Mouse (Mus musculus): ENCODE measurements around the gene Hoxd1.

Hoxd1 gene

GRCm38 (mm10) chr2:74733317-74733661 lies 29.5 kb upstream of the Hoxd1 start:
- DNase-seq: no peak

DNA sequence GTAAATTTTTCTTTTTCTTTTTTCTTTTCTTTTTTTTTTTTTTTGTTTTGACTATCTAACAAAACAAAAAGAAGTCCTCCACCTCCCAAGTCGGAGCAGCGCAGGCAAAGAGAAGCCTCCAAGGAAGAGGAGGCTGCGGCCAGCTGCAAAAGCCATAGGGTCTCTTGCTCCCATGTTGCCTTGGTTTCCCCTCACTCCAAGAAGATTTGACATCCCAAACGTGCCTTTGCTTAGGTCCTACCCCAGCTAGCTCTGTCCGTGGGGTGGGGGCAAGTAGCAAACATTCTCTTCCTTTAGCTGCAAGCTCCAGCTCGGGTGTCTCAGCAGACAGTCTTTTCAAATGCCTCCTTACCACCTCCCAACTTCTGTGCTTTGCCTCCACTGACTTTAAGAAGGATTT lies 29.0 kb upstream of the Hoxd1 start:
- no peak for DNase-seq

- DNase-seq: no peak
These were observed 28.3 kb upstream of the Hoxd1 start for GRCm38 (mm10) chr2:74734451-74734850.

DNA sequence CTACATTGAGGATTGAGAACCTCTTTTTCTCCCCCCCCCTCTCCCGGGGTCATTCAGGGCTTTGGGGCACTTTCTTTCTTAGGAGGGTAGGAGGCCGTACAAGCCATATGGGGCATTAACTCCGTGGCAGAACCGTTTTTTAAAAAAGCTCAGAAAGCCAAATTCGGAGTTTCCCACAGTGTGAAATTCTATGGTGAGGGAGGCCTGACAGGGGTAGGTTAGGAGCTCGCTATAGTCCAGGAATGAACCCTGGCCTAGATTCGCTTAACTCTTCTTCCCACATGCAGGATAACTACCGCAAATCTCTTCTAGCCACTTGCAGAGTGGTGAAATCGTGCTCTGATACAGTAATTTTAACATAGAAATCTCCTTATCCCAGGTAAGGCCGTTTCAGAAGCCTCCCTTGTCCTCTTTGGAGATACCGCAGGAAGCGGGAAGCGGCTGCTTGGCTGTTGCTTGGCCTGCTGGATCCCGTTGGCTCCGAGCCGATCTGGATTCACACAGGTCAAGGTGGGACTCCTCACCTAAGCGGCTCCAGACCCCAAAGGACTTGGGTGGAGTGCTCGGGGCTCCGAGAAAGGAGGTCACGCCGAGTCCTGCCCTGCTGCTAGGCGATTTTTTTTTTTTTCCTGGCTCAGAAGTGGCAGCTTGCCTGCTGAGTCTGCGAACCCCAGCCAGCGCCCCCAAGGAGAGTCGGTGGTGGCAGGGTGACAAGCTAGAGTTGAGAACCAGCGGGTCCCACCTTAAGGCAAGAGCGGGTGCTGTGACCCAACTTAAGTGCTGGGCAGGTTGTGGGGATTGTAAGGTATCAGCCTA lies 27.6 kb upstream of the Hoxd1 start:
- no peak for DNase-seq

- DNase-seq: no peak
These were observed 26.7 kb upstream of the Hoxd1 start for GRCm38 (mm10) chr2:74735851-74736687.

DNA sequence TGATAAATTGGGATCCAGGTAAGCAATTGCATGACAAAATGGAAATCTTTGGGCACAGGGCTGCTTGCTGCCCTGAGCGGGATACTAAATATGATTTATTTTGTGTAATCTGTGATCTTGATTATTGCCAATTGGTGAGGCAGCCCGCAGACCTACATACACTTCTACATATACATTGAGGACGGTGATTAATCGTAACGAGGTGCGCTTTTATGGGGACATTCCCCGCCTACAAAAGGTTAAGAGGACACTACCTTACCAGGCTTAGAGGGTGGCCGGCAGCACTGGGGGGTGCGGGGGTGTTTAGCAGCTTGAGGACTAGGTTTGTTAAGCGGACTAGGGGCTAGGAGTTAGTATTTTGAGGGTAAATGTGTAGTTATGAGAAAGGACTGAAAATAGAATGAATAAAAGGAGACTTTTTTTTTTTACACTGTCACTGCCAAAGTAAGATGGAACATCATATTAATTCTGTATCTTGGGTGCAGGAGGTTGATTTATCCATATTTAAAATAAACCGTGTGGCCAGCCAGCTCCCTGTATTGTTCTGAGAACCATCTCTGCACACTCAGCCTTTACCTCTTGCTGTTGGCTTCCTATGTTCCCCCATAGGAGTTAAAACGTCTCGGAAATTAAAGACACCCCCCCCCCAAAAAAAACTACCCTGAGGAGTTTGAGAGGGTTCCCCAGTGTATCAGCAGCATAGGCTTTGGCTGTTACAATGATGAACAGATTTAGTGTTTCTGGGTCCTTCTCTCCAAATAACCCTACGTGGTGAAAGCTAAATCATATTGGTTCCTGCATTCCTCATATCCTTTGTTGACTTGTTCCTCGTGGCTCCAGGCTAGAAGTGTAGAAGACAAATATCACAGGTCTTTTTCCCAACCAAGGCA lies 25.8 kb upstream of the Hoxd1 start:
- no peak for DNase-seq

GRCm38 (mm10) chr2:74737578-74738070 lies 25.2 kb upstream of the Hoxd1 start:
- DNase-seq: no peak

DNA sequence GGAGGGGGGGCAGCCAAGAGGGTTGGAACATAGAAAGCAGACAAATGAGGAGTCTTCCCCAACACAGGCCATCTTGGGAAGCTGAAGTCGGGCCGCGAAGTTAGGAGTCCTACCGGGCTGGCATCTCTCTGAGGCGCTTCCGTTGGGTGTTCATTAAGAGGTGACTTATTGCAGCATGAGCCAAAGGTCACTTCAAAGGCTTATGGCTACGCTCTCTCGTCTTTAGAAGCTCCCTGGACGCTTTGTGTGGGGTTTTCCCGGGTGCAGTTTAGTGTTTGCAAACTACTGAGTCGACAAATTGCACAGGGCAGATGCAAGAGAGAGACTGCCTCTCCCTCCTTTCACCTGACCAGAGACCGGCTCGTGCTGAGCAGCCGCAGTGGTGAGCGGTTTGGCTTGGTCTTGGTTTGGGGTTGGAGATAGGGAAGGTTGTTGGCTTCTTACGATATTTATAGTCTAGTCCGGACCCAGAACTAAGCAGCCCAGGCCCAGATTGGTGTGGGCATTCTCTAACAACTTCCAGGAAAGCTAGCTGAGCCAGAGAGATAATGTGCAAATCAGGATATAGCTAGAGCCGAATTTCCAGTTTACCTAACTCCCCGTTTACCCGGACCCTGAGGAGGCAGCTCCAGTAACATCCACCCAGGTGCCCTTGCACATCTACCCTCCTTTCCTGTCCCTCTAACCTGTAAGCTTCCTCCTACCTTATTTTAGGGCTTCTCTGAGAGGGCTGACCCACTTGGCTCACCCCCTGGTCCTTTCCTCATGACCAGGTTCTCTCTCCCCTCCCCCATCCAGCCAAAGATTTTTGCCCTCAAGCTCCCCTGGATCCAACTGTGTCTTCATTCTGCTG lies 23.9 kb upstream of the Hoxd1 start:
- DNase-seq: no peak

GRCm38 (mm10) chr2:74739476-74739800 lies 23.3 kb upstream of the Hoxd1 start:
- no peak for DNase-seq

DNA sequence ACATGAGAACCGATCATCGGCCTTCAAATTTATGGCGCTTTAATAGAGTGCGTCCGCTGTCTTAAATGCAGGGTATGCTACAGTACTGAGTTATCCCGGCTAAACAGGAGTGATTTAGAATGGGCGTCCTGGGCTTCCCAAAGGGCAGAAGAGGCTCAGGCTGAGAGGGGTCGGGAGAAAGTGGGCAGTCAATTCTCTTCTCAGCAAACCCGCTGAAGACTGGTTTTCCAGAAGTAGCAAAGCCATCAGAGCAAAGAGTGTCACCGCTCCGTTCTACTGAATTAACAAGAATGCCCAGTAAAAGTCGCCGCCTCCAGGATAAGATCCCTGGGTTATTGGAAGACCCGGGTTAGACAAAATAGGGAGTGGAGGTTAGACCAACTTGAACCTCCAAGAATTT lies 22.9 kb upstream of the Hoxd1 start:
- no peak for DNase-seq

- no peak for DNase-seq
These were observed 22.3 kb upstream of the Hoxd1 start for GRCm38 (mm10) chr2:74740311-74741091.

DNA sequence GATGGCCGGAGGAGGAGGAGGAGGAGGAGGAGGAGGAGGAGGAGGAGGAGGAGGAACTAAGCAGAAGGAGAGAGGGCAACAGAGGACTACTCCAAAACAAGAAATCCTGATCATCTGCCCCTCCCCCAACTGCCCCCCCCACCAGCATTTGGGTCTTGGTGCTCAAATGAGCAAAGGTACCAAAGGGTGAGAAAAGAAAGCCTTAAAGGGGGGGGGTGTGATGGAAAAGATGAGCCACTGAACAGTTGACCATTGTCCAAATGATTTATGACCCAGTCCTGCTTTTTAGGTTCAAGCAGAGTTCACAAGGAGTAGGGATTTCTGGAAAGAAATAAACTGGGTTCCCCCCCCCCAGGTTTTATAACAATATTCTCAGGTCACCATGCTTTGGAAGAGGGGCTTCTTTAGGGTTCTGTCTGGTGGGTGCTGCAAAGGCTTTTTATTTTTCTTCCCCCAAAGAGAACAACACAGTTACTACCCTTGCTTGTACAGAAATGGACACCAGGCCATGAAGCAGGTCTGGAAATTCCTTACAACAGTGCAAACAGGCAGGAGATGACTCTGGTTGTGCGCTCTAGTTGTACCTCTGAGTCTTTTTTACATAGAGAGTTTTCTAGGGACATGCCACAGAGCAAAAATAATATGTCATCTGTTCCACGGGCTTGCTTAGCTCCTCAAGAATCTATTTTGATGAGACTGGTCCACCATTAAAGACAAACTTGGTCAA lies 21.4 kb upstream of the Hoxd1 start:
- DNase-seq: no peak

DNA sequence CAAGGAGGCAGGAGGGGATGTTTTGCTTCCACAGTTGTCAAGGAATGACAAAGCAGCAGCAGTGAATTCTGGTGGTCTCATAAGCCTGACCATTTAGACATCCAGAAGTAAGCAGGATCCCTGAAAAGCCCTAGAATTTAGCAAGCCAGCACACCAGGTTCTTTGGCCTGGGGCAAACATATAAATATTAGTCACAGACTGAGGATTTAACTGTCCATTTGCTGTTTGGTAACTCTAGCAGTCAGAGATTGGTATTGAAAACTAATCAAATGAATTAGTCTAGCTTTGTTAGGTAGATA lies 20.9 kb upstream of the Hoxd1 start:
- DNase-seq: no peak

DNA sequence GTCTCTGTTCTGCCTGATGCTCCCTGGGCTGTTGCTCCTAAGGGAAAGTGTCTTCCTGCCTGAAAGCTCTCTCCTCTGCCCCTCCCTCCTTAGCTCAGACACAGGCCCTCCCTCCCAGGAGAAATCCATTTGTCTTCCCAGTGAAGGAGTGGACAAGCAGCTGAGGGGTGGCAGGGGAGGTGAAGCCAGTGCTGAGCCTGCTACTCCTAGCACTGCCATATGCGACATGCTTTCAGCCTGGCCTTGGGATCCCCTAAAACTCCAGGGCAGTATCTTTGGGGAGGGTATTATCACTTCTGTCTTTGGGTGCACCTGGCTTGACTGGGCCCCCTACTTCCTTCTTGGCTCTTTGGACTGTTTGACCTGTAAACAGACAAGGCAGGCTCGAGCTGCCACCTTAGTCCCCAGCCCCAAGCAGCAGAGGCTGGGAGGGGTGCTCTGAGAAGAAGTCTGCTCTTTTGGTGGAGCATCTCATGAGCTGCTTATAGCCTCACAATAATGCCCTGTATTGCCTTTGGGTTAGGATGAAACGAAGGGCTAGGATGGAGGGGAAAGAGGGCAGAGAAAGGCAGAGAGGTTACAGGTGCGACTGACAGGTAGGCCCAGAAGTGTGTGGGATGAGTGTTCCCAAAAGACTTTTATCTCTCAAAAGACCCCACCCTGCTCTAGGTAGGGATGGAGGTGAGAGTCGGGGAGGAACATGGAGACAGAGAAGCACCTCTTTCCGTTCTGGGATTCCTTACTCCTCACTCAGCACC lies 17.1 kb upstream of the Hoxd1 start:
- DNase-seq: no peak

DNA sequence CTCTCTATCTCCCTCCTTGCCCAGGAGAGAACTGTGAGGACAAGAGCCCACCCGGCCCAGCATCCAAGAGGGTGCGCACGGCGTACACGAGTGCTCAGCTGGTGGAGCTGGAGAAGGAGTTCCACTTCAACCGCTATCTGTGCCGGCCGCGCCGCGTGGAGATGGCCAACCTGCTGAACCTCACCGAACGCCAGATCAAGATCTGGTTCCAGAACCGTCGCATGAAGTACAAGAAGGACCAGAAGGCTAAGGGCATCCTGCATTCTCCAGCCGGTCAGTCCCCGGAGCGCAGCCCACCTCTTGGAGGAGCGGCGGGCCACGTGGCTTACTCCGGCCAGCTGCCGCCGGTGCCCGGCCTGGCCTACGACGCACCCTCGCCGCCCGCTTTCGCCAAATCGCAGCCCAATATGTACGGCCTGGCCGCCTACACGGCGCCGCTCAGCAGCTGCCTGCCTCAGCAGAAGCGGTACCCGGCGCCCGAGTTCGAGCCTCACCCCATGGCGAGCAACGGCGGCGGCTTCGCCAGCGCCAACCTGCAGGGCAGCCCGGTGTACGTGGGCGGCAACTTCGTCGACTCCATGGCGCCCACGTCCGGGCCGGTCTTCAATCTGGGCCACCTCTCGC lies 16.4 kb upstream of the Hoxd1 start:
- no peak for DNase-seq

GRCm38 (mm10) chr2:74747006-74747405 lies 15.8 kb upstream of the Hoxd1 start:
- DNase-seq: no peak

DNA sequence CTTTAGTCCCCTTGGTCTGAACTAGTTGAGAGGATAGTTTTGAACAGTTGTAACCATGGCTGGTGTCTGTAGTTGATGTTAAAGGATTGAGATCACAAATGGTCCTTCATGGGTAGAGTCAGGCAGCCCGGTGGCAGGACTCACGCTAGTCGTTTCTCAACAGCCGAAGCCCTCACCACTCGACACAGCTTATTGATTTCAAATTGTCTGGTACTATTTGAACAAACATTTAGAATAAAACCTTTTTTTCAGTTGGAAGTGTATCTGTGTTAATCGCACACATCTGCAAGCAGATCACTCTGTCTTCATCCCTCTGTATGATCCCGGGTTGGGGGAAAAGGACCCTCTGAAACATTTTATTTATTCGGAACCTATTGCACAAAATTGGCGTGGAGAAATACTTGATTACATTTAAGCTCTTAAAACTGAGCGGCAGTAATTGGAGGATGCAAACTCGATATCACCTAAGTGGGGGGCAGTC lies 15.1 kb upstream of the Hoxd1 start:
- DNase-seq: no peak

GRCm38 (mm10) chr2:74748436-74748995 lies 14.3 kb upstream of the Hoxd1 start:
- DNase-seq: no peak
